Mouse (Mus musculus): ENCODE data around the gene Cdk14.
"Not testable (repeated sequence)": the region's sequence is repeated elsewhere in the genome, so short reads cannot be mapped to it uniquely, and the experiment has no call there.

Gene Cdk14

GRCm38 (mm10) chr5:5265401-5265841 lies 154.7 kb downstream of the Cdk14 start:
- DNase-seq (ENCODE audit: low spot score in 2 of 2): no peak

- DNase-seq (ENCODE audit: low spot score in 2 of 2): no peak
Observed at GRCm38 (mm10) chr5:5264712-5265111, 155.4 kb downstream of the Cdk14 start.

- DNase-seq (ENCODE audit: low spot score in 2 of 2): no peak
Observed at GRCm38 (mm10) chr5:5261725-5262296, 158.3 kb downstream of the Cdk14 start.

GRCm38 (mm10) chr5:5260966-5261724 lies 159.0 kb downstream of the Cdk14 start:
- DNase-seq (ENCODE audit: low spot score in 2 of 2): no peak

GRCm38 (mm10) chr5:5260309-5260708 lies 159.8 kb downstream of the Cdk14 start:
- DNase-seq (ENCODE audit: low spot score in 2 of 2): no peak

GRCm38 (mm10) chr5:5254391-5254790 lies 165.7 kb downstream of the Cdk14 start:
- no peak for DNase-seq (ENCODE audit: low spot score in 2 of 2)

GRCm38 (mm10) chr5:5253177-5253576 lies 166.9 kb downstream of the Cdk14 start:
- DNase-seq (ENCODE audit: low spot score in 2 of 2): no peak

- no peak for DNase-seq (ENCODE audit: low spot score in 2 of 2)
Observed at GRCm38 (mm10) chr5:5247671-5248070, 172.4 kb downstream of the Cdk14 start.

GRCm38 (mm10) chr5:5246534-5247175 lies 173.5 kb downstream of the Cdk14 start:
- DNase-seq (ENCODE audit: low spot score in 2 of 2): no peak

- no peak for DNase-seq (ENCODE audit: low spot score in 2 of 2)
Observed at GRCm38 (mm10) chr5:5245182-5245581, 174.9 kb downstream of the Cdk14 start.

- DNase-seq (ENCODE audit: low spot score in 2 of 2): no peak
Observed at GRCm38 (mm10) chr5:5243648-5244047, 176.5 kb downstream of the Cdk14 start.

GRCm38 (mm10) chr5:5242704-5243103 lies 177.4 kb downstream of the Cdk14 start:
- no peak for DNase-seq (ENCODE audit: low spot score in 2 of 2)

GRCm38 (mm10) chr5:5241088-5241487 lies 179.0 kb downstream of the Cdk14 start:
- DNase-seq (ENCODE audit: low spot score in 2 of 2): no peak

- DNase-seq (ENCODE audit: low spot score in 2 of 2): no peak
Observed at GRCm38 (mm10) chr5:5240121-5240520, 180.0 kb downstream of the Cdk14 start.

- DNase-seq (ENCODE audit: low spot score in 2 of 2): not testable (repeated sequence)
Observed at GRCm38 (mm10) chr5:5234935-5235334, 185.2 kb downstream of the Cdk14 start.

- DNase-seq (ENCODE audit: low spot score in 2 of 2): no peak
Observed at GRCm38 (mm10) chr5:5226966-5227365, 193.1 kb downstream of the Cdk14 start.

- DNase-seq (ENCODE audit: low spot score in 2 of 2): no peak
Observed at GRCm38 (mm10) chr5:5211780-5212135, 208.4 kb downstream of the Cdk14 start.

- no peak for DNase-seq (ENCODE audit: low spot score in 2 of 2)
Observed at GRCm38 (mm10) chr5:5211034-5211779, 208.9 kb downstream of the Cdk14 start.

GRCm38 (mm10) chr5:5208016-5208415 lies 212.1 kb downstream of the Cdk14 start:
- no peak for DNase-seq (ENCODE audit: low spot score in 2 of 2)

- no peak for DNase-seq (ENCODE audit: low spot score in 2 of 2)
Observed at GRCm38 (mm10) chr5:5206012-5206411, 214.1 kb downstream of the Cdk14 start.

- DNase-seq (ENCODE audit: low spot score in 2 of 2): no peak
Observed at GRCm38 (mm10) chr5:5194562-5195221, 225.4 kb downstream of the Cdk14 start.

- DNase-seq (ENCODE audit: low spot score in 2 of 2): no peak
Observed at GRCm38 (mm10) chr5:5189590-5189989, 230.5 kb downstream of the Cdk14 start.

All from thymus, postnatal 10 days (tissue).